Mouse (Mus musculus) cortical plate, adult 2 months (tissue): ENCODE data around the gene Slc44a3. TPM values are rescaled to one million over a fixed set of nuclear protein-coding genes. Genes with fewer than 3 reads are reported as not detected.
"Not testable (repeated sequence)": the region's sequence is repeated elsewhere in the genome, so short reads cannot be mapped to it uniquely, and the experiment has no call there.

Experiments used
- H3K27ac ChIP-seq: fragments of 200-500 bp; 2 replicates; pipeline ENCODE4 v1.5.1; 2012; ENCODE audit warnings: low read length, control low read depth, inconsistent platforms; ENCODE audit not compliant: insufficient read depth
- H3K4me1 ChIP-seq: fragments of 200-500 bp; 2 replicates; pipeline ENCODE4 v1.6.1; 2011; ENCODE audit warnings: low read length; ENCODE audit not compliant: control insufficient read depth, insufficient read depth
- H3K4me3 ChIP-seq: fragments of 200-500 bp; 2 replicates; pipeline ENCODE4 v1.5.1; 2011; ENCODE audit warnings: mild to moderate bottlenecking, low read length, control low read depth; ENCODE audit not compliant: insufficient read depth
- CTCF ChIP-seq: fragments of 200-500 bp; IDR thresholded peaks from 2 replicates; pipeline ENCODE4 v1.5.1; 2011; ENCODE audit warnings: mild to moderate bottlenecking, control low read depth, low read length; ENCODE audit not compliant: insufficient read depth; ENCODE audit errors: extremely low read depth
- POLR2A ChIP-seq: fragments of 200-500 bp; IDR thresholded peaks from 2 replicates; pipeline ENCODE4 v1.6.1; 2011; ENCODE audit warnings: mild to moderate bottlenecking, low read length, control low read depth; ENCODE audit not compliant: insufficient read depth; ENCODE audit errors: extremely low read depth
- polyA plus RNA-seq: library from polyadenylated mRNA; depleted of rRNA; stranded (reverse); fragments of >200 nt; gene quantifications from 2 replicates; pipeline ENCODE4 v1.2.3, GENCODE M21; 2012

Slc44a3 gene
- polyA plus RNA-seq, 1 experiment = 0.08 TPM

- Histone ChIP-seq H3K4me1 (no peaks in the 10 kb centered on the region), H3K27ac (no peak overlapping the region), H3K4me3 (no peak overlapping the region)
- TF ChIP-seq POLR2A (no peak), CTCF (no peak)
Measured at GRCm38 (mm10) chr3:121558861-121559260, 26.7 kb upstream of the Slc44a3 start.

GRCm38 (mm10) chr3:121556304-121556703 is 24.1 kb upstream of the Slc44a3 start:
- H3K4me3 ChIP-seq = no peak overlapping the region
- no peak overlapping the region for H3K27ac ChIP-seq
- H3K4me1 ChIP-seq = no peaks in the 10 kb centered on the region
- no peak for TF ChIP-seq POLR2A
- no peak for TF ChIP-seq CTCF

GRCm38 (mm10) chr3:121553294-121553693 is 21.1 kb upstream of the Slc44a3 start:
- Histone ChIP-seq H3K27ac (no peak overlapping the region), H3K4me1 (no peaks in the 10 kb centered on the region), H3K4me3 (no peak overlapping the region)
- TF ChIP-seq POLR2A (no peak), CTCF (no peak)

DNA sequence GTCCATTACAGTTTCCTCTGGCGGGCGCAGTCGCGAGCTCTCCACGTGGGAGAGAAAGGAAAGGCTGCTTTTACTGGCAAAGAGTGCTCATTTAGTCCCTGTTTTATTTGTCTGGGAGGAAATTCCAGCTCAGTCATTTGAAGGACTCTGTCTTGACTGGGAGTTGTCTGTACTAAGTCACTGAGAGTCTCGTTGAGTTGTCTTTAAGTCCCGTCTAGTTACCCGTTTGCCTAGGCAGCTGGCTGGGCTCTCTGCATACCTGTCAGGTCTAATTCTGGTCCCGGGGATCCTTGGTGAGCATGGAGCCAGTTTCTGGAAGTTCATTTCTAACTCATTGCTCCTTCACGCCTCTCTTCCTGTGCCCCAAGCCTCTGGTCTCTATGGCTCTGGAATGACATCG is 20.5 kb upstream of the Slc44a3 start:
- TF ChIP-seq CTCF (no peak), POLR2A (no peak)
- Histone ChIP-seq H3K4me1 (0 out of 2 replicates have a peak, but pooled peaks cover 2% of the 10 kb centered on the region), H3K4me3 (no peak overlapping the region), H3K27ac (no peak overlapping the region)

DNA sequence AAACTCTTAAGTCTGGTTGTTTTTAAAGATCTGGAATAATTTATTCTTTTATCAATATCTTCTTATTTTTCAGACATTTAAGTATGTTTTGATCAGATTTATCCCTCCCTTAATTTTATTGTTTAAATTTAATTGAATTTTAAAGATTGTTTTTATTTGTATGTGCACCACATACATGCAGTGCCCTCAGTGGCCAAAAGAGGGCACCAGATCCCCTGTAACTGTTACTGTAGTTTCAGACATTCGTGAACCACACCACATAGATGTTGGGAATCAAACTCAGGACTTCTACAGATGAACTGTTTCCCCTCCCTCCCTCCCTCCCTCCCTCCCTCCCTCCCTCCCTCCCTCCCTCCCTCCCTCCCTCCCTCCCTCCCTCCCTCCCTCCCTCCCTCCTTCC is 18.2 kb upstream of the Slc44a3 start:
- H3K4me3 ChIP-seq = no peak overlapping the region
- TF ChIP-seq CTCF (peak; percentile 77), POLR2A (no peak)
- 0 out of 2 replicates have a peak, but pooled peaks cover 2% of the 10 kb centered on the region for H3K4me1 ChIP-seq
- no peak overlapping the region for H3K27ac ChIP-seq

GRCm38 (mm10) chr3:121547851-121548624 is 15.8 kb upstream of the Slc44a3 start:
- Histone ChIP-seq H3K4me1 (0 out of 2 replicates have a peak, but pooled peaks cover 2% of the 10 kb centered on the region), H3K4me3 (peak overlapping the region; percentile 12), H3K27ac (no peak overlapping the region)
- TF ChIP-seq CTCF (no peak), POLR2A (no peak)

GRCm38 (mm10) chr3:121540621-121541020 is 8.4 kb upstream of the Slc44a3 start:
- TF ChIP-seq POLR2A (no peak), CTCF (no peak)
- no peak overlapping the region for H3K27ac ChIP-seq
- H3K4me1 ChIP-seq = no peaks in the 10 kb centered on the region
- no peak overlapping the region for H3K4me3 ChIP-seq

DNA sequence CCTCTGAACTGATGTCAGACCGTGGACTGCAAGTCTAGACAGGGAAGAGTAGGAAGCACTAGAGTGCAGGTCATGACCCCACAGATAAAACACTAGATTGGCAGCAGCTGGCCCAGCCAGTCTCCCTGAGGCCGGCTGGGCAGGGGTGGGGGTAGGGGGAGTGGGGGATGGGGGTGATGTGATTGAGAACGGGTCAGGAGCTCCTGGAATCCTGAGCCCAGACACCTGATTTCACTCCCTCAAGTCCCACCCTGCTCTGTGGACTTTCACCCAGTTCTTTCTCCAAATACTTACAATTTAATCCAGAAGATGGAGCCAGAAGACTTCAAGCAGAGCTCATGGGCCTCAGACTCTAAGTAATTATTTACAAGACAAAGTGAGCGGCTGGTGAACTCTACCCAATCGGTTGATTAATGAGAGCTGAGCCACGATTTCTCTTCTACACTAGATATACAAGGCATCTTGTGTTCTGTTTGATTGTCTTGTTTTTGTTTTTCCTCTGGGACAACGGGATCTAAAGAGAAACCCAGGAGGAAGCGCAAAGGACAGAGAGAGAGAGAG is 7.7 kb upstream of the Slc44a3 start:
- H3K4me3 ChIP-seq = no peak overlapping the region
- H3K4me1 ChIP-seq = no peaks in the 10 kb centered on the region
- TF ChIP-seq POLR2A (no peak), CTCF (peak; percentile 47; the same call in 1 of the 2 replicates)
- H3K27ac ChIP-seq = no peak overlapping the region

DNA sequence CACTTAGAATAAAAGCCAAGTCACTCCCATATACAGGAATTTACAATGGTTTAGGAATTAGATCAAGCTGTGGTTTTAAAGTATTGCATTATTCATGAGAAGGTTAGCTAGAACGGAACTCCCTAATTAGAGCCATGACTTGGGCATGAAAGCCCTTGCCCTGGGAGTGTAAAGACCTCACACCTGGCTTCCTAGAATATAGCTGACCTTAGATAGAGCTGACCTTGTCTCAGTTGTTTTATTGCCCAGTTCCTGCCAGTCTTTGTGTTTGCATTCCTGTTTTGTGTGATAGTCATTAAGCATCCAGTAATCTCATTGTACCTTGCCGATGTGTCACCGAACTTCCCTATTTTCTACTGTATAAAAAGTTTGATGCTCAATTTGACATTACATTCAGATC is 6.6 kb upstream of the Slc44a3 start:
- not testable (repeated sequence) for H3K4me1 ChIP-seq, H3K27ac ChIP-seq, H3K4me3 ChIP-seq

DNA sequence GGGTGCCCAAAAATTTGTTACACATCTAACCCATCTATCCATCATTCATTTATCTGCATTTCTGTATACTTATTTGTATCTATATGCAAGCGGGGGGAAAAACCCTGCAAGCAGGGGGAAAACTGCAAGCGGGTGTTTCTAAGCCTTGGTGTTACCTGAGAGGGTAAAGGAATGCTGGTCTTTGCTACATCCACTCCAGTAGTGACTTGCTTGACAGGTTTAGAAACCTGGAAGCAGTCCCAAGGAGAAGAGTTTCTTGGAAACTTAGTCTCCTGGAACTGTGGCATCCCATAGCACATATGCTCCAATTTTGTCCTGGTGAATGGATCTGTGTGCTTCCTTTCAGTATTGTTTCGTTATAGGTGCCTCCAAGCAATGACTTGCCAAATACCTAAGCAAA is 5.8 kb upstream of the Slc44a3 start:
- Histone ChIP-seq H3K4me1 (no peaks in the 10 kb centered on the region), H3K27ac (no peak overlapping the region), H3K4me3 (no peak overlapping the region)
- TF ChIP-seq POLR2A = no peak
- TF ChIP-seq CTCF = no peak
